Mouse (Mus musculus): ENCODE measurements at regions not wholly inside any gene's neighbourhood (a gene's known extent, or its start where the extent isn't known, plus 50 kb on each side); places are given as distances from the start of the nearest gene placed in this dataset.

- TF ChIP-seq POLR2AphosphoS2 (IDR thresholded peaks at IDR 0.05; ENCODE audit: insufficient read length, low read depth) (no peak), POLR2A (IDR thresholded peaks at IDR 0.05; ENCODE audit: insufficient read length, low read depth) (no peak), USF1 (IDR thresholded peaks at IDR 0.05; ENCODE audit: low read depth) (no peak), MYOD1 (IDR thresholded peaks at IDR 0.05; ENCODE audit: control insufficient read depth in 1 of 3, insufficient read length in 2 of 3, low read depth in 2 of 3) (no peak), TCF12 (IDR thresholded peaks at IDR 0.05; ENCODE audit: insufficient read depth, poor library complexity, severe bottlenecking) (no peak), CEBPB (IDR thresholded peaks at IDR 0.05; ENCODE audit: insufficient read depth, poor library complexity, severe bottlenecking) (no peak), TCF3 (IDR thresholded peaks at IDR 0.05; ENCODE audit: insufficient read length, low read depth) (no peak), E2F4 (IDR thresholded peaks at IDR 0.05; ENCODE audit: insufficient read depth) (no peak), MAX (IDR thresholded peaks at IDR 0.05; ENCODE audit: low read depth) (no peak), SRF (IDR thresholded peaks at IDR 0.05; ENCODE audit: control insufficient read depth, insufficient read length, low read depth) (no peak), MYOG (IDR thresholded peaks at IDR 0.05; ENCODE audit: control insufficient read depth in 1 of 3, insufficient read depth in 1 of 3, insufficient read length in 2 of 3, low read depth in 2 of 3) (no peak)
Observed at GRCm38 (mm10) chr2:45859901-45860331, 742.7 kb upstream of the Zeb2 start.
